Mouse (Mus musculus): ENCODE measurements around the gene Pmm1.

- TF ChIP-seq CTCF (conservative IDR thresholded peaks at IDR 0.05 in 1 of 2, IDR thresholded peaks at IDR 0.05 in 1 of 2; ENCODE audit: low read depth in 2 of 2, low read length in 2 of 2), result peak in 1 of 2 experiments; percentile 9; a peak in 1 of 4 replicates
- TF ChIP-seq RAD21 (IDR thresholded peaks at IDR 0.05; ENCODE audit: low read depth, low read length), result no peak
- TF ChIP-seq KAT2A (IDR thresholded peaks at IDR 0.05; ENCODE audit: insufficient replicate concordance, low read length), result no peak
- no peak for TF ChIP-seq HCFC1 (IDR thresholded peaks at IDR 0.05; ENCODE audit: low read depth, low read length)
- TF ChIP-seq MEF2A (IDR thresholded peaks at IDR 0.05; ENCODE audit: borderline replicate concordance, low read depth, low read length), result no peak
- TF ChIP-seq BHLHE40 (IDR thresholded peaks at IDR 0.05; ENCODE audit: low read depth, low read length), result no peak
- TF ChIP-seq ETS1 (conservative IDR thresholded peaks at IDR 0.05; ENCODE audit: low read depth, low read length), result no peak
- TF ChIP-seq POLR2A (IDR thresholded peaks at IDR 0.05; ENCODE audit: low read depth, low read length), result no peak
- no peak for TF ChIP-seq TBP (conservative IDR thresholded peaks at IDR 0.05; ENCODE audit: low read depth, low read length)
- TF ChIP-seq RCOR1 (conservative IDR thresholded peaks at IDR 0.05; ENCODE audit: low read depth, low read length), result no peak
- TF ChIP-seq E2F4 (IDR thresholded peaks at IDR 0.05; ENCODE audit: insufficient replicate concordance, low read depth, low read length), result no peak
- TF ChIP-seq MAZ (IDR thresholded peaks at IDR 0.05; ENCODE audit: low read depth, low read length), result no peak
- TF ChIP-seq USF1 (IDR thresholded peaks at IDR 0.05; ENCODE audit: low read depth, low read length), result no peak
These were observed 9.6 kb downstream of the Pmm1 start for GRCm38 (mm10) chr15:81951159-81951558.
